Mouse (Mus musculus) kidney, postnatal 0 days (tissue): ENCODE results near the gene Rap1a. TPM values are rescaled to one million over a fixed set of nuclear protein-coding genes. Genes with fewer than 3 reads are reported as not detected.

Experiments
- ATAC-seq: fragments of 200-750 bp; cut with Nextera tagmentation; replicated peaks from 2 replicates; pipeline ENCODE4 v1.8.0; 2017; ENCODE audit warnings: low read depth, moderate number of reproducible peaks, moderate TSS enrichment, moderate library complexity; ENCODE audit not compliant: low FRiP score
- DNase-seq: peaks from one replicate; pipeline ENCODE4 v3.0.0-alpha.2; 2016; ENCODE audit warnings: low spot score
- H3K27ac ChIP-seq: fragments of 300-500 bp; sonication (generic); 2 replicates; pipeline ENCODE4 v1.5.1; 2014; ENCODE audit warnings: mild to moderate bottlenecking
- H3K27me3 ChIP-seq: fragments of 300-500 bp; sonication (generic); 2 replicates; pipeline ENCODE4 v1.6.1; 2014; ENCODE audit warnings: low read length, mixed read lengths; ENCODE audit not compliant: insufficient read depth
- H3K36me3 ChIP-seq: fragments of 300-500 bp; sonication (generic); 2 replicates; pipeline ENCODE4 v1.6.1; 2014; ENCODE audit warnings: low read length, mixed read lengths; ENCODE audit not compliant: insufficient read depth
- H3K4me1 ChIP-seq: fragments of 300-500 bp; sonication (generic); replicated peaks from 2 replicates; pipeline ENCODE4 v1.6.1; 2014; ENCODE audit warnings: antibody characterized with exemption, low read length, mixed read lengths; ENCODE audit not compliant: insufficient read depth
- H3K4me2 ChIP-seq: fragments of 300-500 bp; sonication (generic); 2 replicates; pipeline ENCODE4 v1.6.1; 2014; ENCODE audit warnings: mild to moderate bottlenecking, low read length, moderate library complexity, mixed read lengths
- H3K4me3 ChIP-seq: fragments of 300-500 bp; sonication (generic); replicated peaks from 2 replicates; pipeline ENCODE4 v1.5.1; 2014; ENCODE audit warnings: low read depth, low read length
- H3K9ac ChIP-seq: fragments of 300-500 bp; sonication (generic); 2 replicates; pipeline ENCODE4 v1.6.1; 2014; ENCODE audit warnings: low read depth, low read length
- H3K9me3 ChIP-seq: fragments of 300-500 bp; sonication (generic); replicated peaks from 2 replicates; pipeline ENCODE4 v1.6.1; 2016; ENCODE audit warnings: low read length, inconsistent platforms, mixed read lengths
- CTCF ChIP-seq: IDR thresholded peaks from 2 replicates; pipeline ENCODE4 v1.5.1; 2016; ENCODE audit warnings: antibody characterized with exemption, low read depth, mild to moderate bottlenecking, moderate library complexity
- WGBS: fragments of 180-500 bp; shearing (Covaris S2); extraction: QIAGEN DNeasy Blood & Tissue Kit; methylation state at CpG from one replicate; pipeline ENCODE4 v1.1.7; 2014; 5-methylcytosine and 5-hydroxymethylcytosine counted together
- polyA plus RNA-seq: library from polyadenylated mRNA; unstranded; fragments of >200 nt; fragmentation: Nextera tagmentation; extraction: Ambion mirVana; gene quantifications from 2 replicates; pipeline ENCODE4 v1.2.1, GENCODE M21; 2015

Rap1a gene
- polyA plus RNA-seq, 1 experiment from 2014 or later, result 111 TPM

- ATAC-seq, result no peak
- no peak overlapping the region for H3K4me2 ChIP-seq
- no peak overlapping the region for H3K27ac ChIP-seq
- H3K36me3 ChIP-seq, result no peaks in the 10 kb centered on the region
- no peaks in the 10 kb centered on the region for H3K27me3 ChIP-seq
- peaks cover 8% of the 10 kb centered on the region; the same call in 1 of the 2 replicates for H3K4me1 ChIP-seq
- H3K9ac ChIP-seq, result no peak overlapping the region
- no peaks in the 10 kb centered on the region for H3K9me3 ChIP-seq
- 68% methylated on average over 2 of the region's 2 CpGs for WGBS
- no peak overlapping the region for H3K4me3 ChIP-seq
- DNase-seq, result no peak
- no peak for TF ChIP-seq CTCF
Measured at GRCm38 (mm10) chr3:105797427-105797826, 3.7 kb downstream of the Rap1a start.

GRCm38 (mm10) chr3:105796761-105797160, 4.4 kb downstream of the Rap1a start:
- H3K27me3 ChIP-seq, result no peaks in the 10 kb centered on the region
- H3K9me3 ChIP-seq, result no peaks in the 10 kb centered on the region
- ATAC-seq (no peak), DNase-seq (no peak)
- H3K4me2 ChIP-seq, result no peak overlapping the region
- H3K4me1 ChIP-seq, result peaks cover 8% of the 10 kb centered on the region; the same call in 1 of the 2 replicates
- TF ChIP-seq CTCF, result no peak
- 65% methylated on average over 4 of the region's 4 CpGs for WGBS
- H3K27ac ChIP-seq, result no peak overlapping the region
- H3K36me3 ChIP-seq, result no peaks in the 10 kb centered on the region
- no peak overlapping the region for H3K4me3 ChIP-seq
- H3K9ac ChIP-seq, result no peak overlapping the region

GRCm38 (mm10) chr3:105794309-105794708, 6.8 kb downstream of the Rap1a start:
- Histone ChIP-seq H3K9me3 (no peaks in the 10 kb centered on the region), H3K4me2 (no peak overlapping the region), H3K9ac (no peak overlapping the region), H3K4me3 (no peak overlapping the region), H3K27me3 (no peaks in the 10 kb centered on the region), H3K4me1 (peaks cover 2% of the 10 kb centered on the region; the same call in 1 of the 2 replicates), H3K36me3 (no peaks in the 10 kb centered on the region), H3K27ac (no peak overlapping the region)
- no peak for TF ChIP-seq CTCF
- 80% methylated on average over 1 of the region's 1 CpGs for WGBS
- ATAC-seq, result no peak
- no peak for DNase-seq

GRCm38 (mm10) chr3:105792309-105792708, 8.8 kb downstream of the Rap1a start:
- H3K4me2 ChIP-seq, result no peak overlapping the region
- H3K36me3 ChIP-seq, result no peaks in the 10 kb centered on the region
- TF ChIP-seq CTCF, result no peak
- no peak overlapping the region for H3K27ac ChIP-seq
- ATAC-seq (no peak), DNase-seq (no peak)
- H3K4me3 ChIP-seq, result no peak overlapping the region
- H3K4me1 ChIP-seq, result no peaks in the 10 kb centered on the region; the same call in 1 of the 2 replicates
- 81% methylated on average over 7 of the region's 7 CpGs for WGBS
- H3K9me3 ChIP-seq, result no peaks in the 10 kb centered on the region
- no peak overlapping the region for H3K9ac ChIP-seq
- H3K27me3 ChIP-seq, result no peaks in the 10 kb centered on the region

- ATAC-seq, result no peak
- Histone ChIP-seq H3K27me3 (no peaks in the 10 kb centered on the region), H3K36me3 (no peaks in the 10 kb centered on the region), H3K4me3 (no peak overlapping the region), H3K9me3 (no peaks in the 10 kb centered on the region), H3K4me2 (no peak overlapping the region), H3K9ac (no peak overlapping the region), H3K4me1 (no peaks in the 10 kb centered on the region; the same call in 1 of the 2 replicates), H3K27ac (no peak overlapping the region)
- TF ChIP-seq CTCF, result no peak
- no peak for DNase-seq
- WGBS, result 93% methylated on average over 2 of the region's 2 CpGs
Measured at GRCm38 (mm10) chr3:105791129-105791528, 10.0 kb downstream of the Rap1a start.

- Histone ChIP-seq H3K9me3 (no peaks in the 10 kb centered on the region), H3K9ac (no peak overlapping the region), H3K4me3 (no peak overlapping the region), H3K27me3 (no peaks in the 10 kb centered on the region), H3K36me3 (no peaks in the 10 kb centered on the region), H3K27ac (no peak overlapping the region), H3K4me1 (no peaks in the 10 kb centered on the region), H3K4me2 (no peak overlapping the region)
- 68% methylated on average over 1 of the region's 1 CpGs for whole genome bisulfite sequencing
- ATAC-seq (no peak), DNase-seq (no peak)
- no peak for TF ChIP-seq CTCF
Measured at GRCm38 (mm10) chr3:105790338-105790737, 10.8 kb downstream of the Rap1a start.

GRCm38 (mm10) chr3:105789776-105790175, 11.4 kb downstream of the Rap1a start:
- 68% methylated on average over 1 of the region's 1 CpGs for WGBS

More at GRCm38 (mm10) chr3:105789776-105790175, 11.4 kb downstream of the Rap1a start:
- DNase-seq (no peak), ATAC-seq (no peak)
- no peak overlapping the region for H3K9ac ChIP-seq
- H3K4me3 ChIP-seq, result no peak overlapping the region
- H3K4me2 ChIP-seq, result no peak overlapping the region
- no peaks in the 10 kb centered on the region for H3K27me3 ChIP-seq
- no peaks in the 10 kb centered on the region for H3K9me3 ChIP-seq
- H3K27ac ChIP-seq, result no peak overlapping the region
- TF ChIP-seq CTCF, result no peak
- no peaks in the 10 kb centered on the region for H3K36me3 ChIP-seq
- H3K4me1 ChIP-seq, result no peaks in the 10 kb centered on the region
